Mouse (Mus musculus) lung, postnatal 10 days (tissue): Measurements from ENCODE around the gene Tomm20l.

ENCODE experiments used
- DNase-seq: peaks from one replicate; pipeline ENCODE4 v3.0.0; 2021

Gene Tomm20l

GRCm38 (mm10) chr12:71157974-71158373, 46.7 kb downstream of the Tomm20l start:
- no peak for DNase-seq

DNA sequence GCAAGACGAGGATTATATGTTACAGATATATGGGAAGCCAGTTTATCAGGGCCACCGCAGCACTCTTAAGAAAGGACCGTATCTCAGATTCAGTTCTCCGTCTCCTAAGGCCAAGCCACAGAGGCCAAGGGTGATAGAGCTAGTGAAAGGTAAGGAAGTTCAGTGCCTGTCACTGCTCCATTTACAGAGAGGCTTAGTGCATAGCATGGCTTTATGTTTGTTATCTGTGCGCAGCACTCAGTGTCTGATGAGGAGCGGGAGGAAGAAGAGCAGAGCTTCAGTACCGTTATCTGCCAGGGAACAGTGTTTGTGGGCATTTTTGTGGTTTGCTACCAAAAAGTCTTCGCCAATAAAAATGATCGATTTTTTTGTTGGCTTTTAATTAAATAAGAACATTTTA, 53.2 kb downstream of the Tomm20l start:
- no peak for DNase-seq

- no peak for DNase-seq
Observed at GRCm38 (mm10) chr12:71169911-71170310, 58.7 kb downstream of the Tomm20l start.
